Mouse (Mus musculus): ENCODE results near the gene Cep41.

Cep41 gene

GRCm38 (mm10) chr6:30693350-30693991 lies at the start of gene Cep41:
Cep41 (minus strand) TSS chr6:30693749.
- DNase-seq (ENCODE audit: low spot score in 2 of 2), result peak; percentile 88 to 90

GRCm38 (mm10) chr6:30739177-30739747 lies 45.7 kb upstream of the Cep41 start:
- no peak for DNase-seq (ENCODE audit: low spot score in 2 of 2)

GRCm38 (mm10) chr6:30738464-30739006 lies 45.0 kb upstream of the Cep41 start:
- no peak for DNase-seq (ENCODE audit: low spot score in 2 of 2)

GRCm38 (mm10) chr6:30737548-30738463 lies 44.3 kb upstream of the Cep41 start:
- peak; percentile 11 to 14 for DNase-seq (ENCODE audit: low spot score in 2 of 2)

- DNase-seq (ENCODE audit: low spot score in 2 of 2), result no peak
Measured at GRCm38 (mm10) chr6:30736864-30737547, 43.5 kb upstream of the Cep41 start.

- no peak for DNase-seq (ENCODE audit: low spot score in 2 of 2)
Measured at GRCm38 (mm10) chr6:30736372-30736762, 42.8 kb upstream of the Cep41 start.

GRCm38 (mm10) chr6:30735728-30736371 lies 42.3 kb upstream of the Cep41 start:
- DNase-seq (ENCODE audit: low spot score in 2 of 2), result no peak

GRCm38 (mm10) chr6:30734988-30735727 lies 41.6 kb upstream of the Cep41 start:
- no peak for DNase-seq (ENCODE audit: low spot score in 2 of 2)

- no peak for DNase-seq (ENCODE audit: low spot score in 2 of 2)
Measured at GRCm38 (mm10) chr6:30734465-30734864, 40.9 kb upstream of the Cep41 start.

GRCm38 (mm10) chr6:30732571-30733130 lies 39.1 kb upstream of the Cep41 start:
- no peak for DNase-seq (ENCODE audit: low spot score in 2 of 2)

GRCm38 (mm10) chr6:30730301-30730971 lies 36.9 kb upstream of the Cep41 start:
- DNase-seq (ENCODE audit: low spot score in 2 of 2), result no peak

GRCm38 (mm10) chr6:30723331-30723730 lies 29.8 kb upstream of the Cep41 start, which contains the start of gene Mest:
Mest (plus strand) TSS chr6:30723547.
- no peak for DNase-seq (ENCODE audit: low spot score in 2 of 2)

- DNase-seq (ENCODE audit: low spot score in 2 of 2), result no peak
Measured at GRCm38 (mm10) chr6:30722385-30723164, 29.0 kb upstream of the Cep41 start.

- DNase-seq (ENCODE audit: low spot score in 2 of 2), result no peak
Measured at GRCm38 (mm10) chr6:30716796-30717195, 23.2 kb upstream of the Cep41 start.

GRCm38 (mm10) chr6:30714891-30715471 lies 21.4 kb upstream of the Cep41 start:
- no peak for DNase-seq (ENCODE audit: low spot score in 2 of 2)

- no peak for DNase-seq (ENCODE audit: low spot score in 2 of 2)
Measured at GRCm38 (mm10) chr6:30713896-30714295, 20.3 kb upstream of the Cep41 start.

GRCm38 (mm10) chr6:30713455-30713854 lies 19.9 kb upstream of the Cep41 start:
- DNase-seq (ENCODE audit: low spot score in 2 of 2), result no peak

GRCm38 (mm10) chr6:30712484-30712883 lies 18.9 kb upstream of the Cep41 start:
- no peak for DNase-seq (ENCODE audit: low spot score in 2 of 2)

Measured in spleen, postnatal 36 days (tissue).